Comparison of ENCODE assay signal across 20 mouse cellular contexts in the genomic region with DNA sequence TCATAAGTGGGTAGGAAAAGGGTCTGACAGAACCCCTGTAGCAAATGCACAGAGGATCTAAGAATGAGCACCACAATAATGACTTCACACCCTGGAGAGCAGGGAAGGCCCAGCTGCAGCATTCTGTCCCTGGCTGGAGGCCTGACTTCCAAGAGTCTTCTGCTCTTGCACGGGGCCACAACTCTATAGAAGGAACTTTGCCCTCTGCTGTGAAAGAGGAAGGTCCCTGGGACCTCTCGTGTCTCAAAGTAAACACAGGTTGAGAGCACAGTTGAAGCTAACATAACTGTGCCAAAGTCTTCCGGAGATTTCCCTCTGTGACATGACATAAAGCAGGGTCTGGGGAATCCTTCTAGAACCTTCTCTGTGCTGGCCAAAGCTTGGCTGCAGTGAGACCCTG.
DNase-seq lines count a peak whose midpoint lies in the region; ATAC-seq and TF ChIP-seq lines count a peak whose summit lies in the region.
"Had no signal": no experiment of that assay in that cellular context is flagged by ENCODE, and none has a peak within 500 bp of the region (broad histone marks: within the 10 kb centered on the region; RNA-seq: fewer than 3 reads in every experiment).

No protein-coding gene starts in this region.

- no peaks in the 10 kb centered on the region for H3K36me3 ChIP-seq in heart, embryonic 14.5 days (ENCODE audit: control insufficient read depth, insufficient read depth, low read length)
- no peaks in the 10 kb centered on the region for H3K36me3 ChIP-seq in intestine, embryonic 15.5 days
- H3K36me3 ChIP-seq in hindbrain, embryonic 14.5 days (replicated peaks; ENCODE audit: control insufficient read depth, insufficient read depth): no peaks in the 10 kb centered on the region
- H3K36me3 ChIP-seq: forebrain, embryonic 10.5 days; limb, embryonic 12.5 days; liver, embryonic 13.5 days; midbrain, embryonic 13.5 days had no signal

- 43% methylated on average over 3 of the region's 3 CpGs for WGBS in heart, embryonic 14.5 days
- WGBS in intestine, embryonic 15.5 days: 29% methylated on average over 3 of the region's 3 CpGs
- 75% methylated on average over 3 of the region's 3 CpGs for WGBS in hindbrain, embryonic 14.5 days

- intact Hi-C loops in heart, postnatal 10 days (cut with DNase I): loop anchor here (5.0 kb wide), 1 partner anchor 81 kb away; no protein-coding TSS in a partner anchor

- no peak for TF ChIP-seq CTCF in layer of hippocampus, adult 2 months (conservative IDR thresholded peaks at IDR 0.05)

- no peak overlapping the region for H3K9ac ChIP-seq in heart, embryonic 14.5 days (ENCODE audit: low read length)
- no peak overlapping the region for H3K9ac ChIP-seq in intestine, embryonic 15.5 days
- no peak overlapping the region for H3K9ac ChIP-seq in hindbrain, embryonic 14.5 days
- H3K9ac ChIP-seq: limb, embryonic 12.5 days; liver, embryonic 13.5 days; midbrain, embryonic 13.5 days had no signal

- no peak overlapping the region for H3K4me3 ChIP-seq in heart, embryonic 14.5 days (ENCODE audit: control insufficient read depth in 1 of 2, insufficient read depth in 1 of 2, low read depth in 1 of 2, low read length in 2 of 2)
- H3K4me3 ChIP-seq in layer of hippocampus, adult 2 months: no peak overlapping the region
- no peak overlapping the region for H3K4me3 ChIP-seq in brown adipose tissue, adult 24 weeks (ENCODE audit: insufficient read depth, low read depth, low read length)
- H3K4me3 ChIP-seq in intestine, embryonic 15.5 days (replicated peaks): no peak overlapping the region
- no peak overlapping the region for H3K4me3 ChIP-seq in hindbrain, embryonic 14.5 days (replicated peaks; ENCODE audit: low read length)
- H3K4me3 ChIP-seq: forebrain, embryonic 10.5 days; limb, embryonic 12.5 days; liver, embryonic 13.5 days; megakaryocyte, embryonic 14.5 days; midbrain, embryonic 13.5 days had no signal

- 0 out of 4 replicates have a peak, but pooled peaks cover 0 to 2% of the 10 kb centered on the region in 2 experiments for H3K4me1 ChIP-seq in heart, embryonic 14.5 days (ENCODE audit: control insufficient read depth in 2 of 2, insufficient read depth in 2 of 2, low read length in 2 of 2)
- peaks cover 6% of the 10 kb centered on the region; the same call in 1 of the 2 replicates for H3K4me1 ChIP-seq in brown adipose tissue, adult 24 weeks (ENCODE audit: control insufficient read depth, insufficient read depth, insufficient read length, low read length)
- H3K4me1 ChIP-seq in intestine, embryonic 15.5 days (replicated peaks): no peaks in the 10 kb centered on the region
- H3K4me1 ChIP-seq in hindbrain, embryonic 14.5 days (replicated peaks; ENCODE audit: control insufficient read depth, insufficient read depth, low read length): no peaks in the 10 kb centered on the region
- H3K4me1 ChIP-seq: forebrain, embryonic 10.5 days; limb, embryonic 12.5 days; liver, embryonic 13.5 days; megakaryocyte, embryonic 14.5 days; midbrain, embryonic 13.5 days had no signal

- no peaks in the 10 kb centered on the region for H3K9me3 ChIP-seq in heart, embryonic 14.5 days (ENCODE audit: control insufficient read depth, low read length)
- H3K9me3 ChIP-seq in intestine, embryonic 15.5 days: no peaks in the 10 kb centered on the region
- H3K9me3 ChIP-seq in hindbrain, embryonic 14.5 days (ENCODE audit: control insufficient read depth, low read length): no peaks in the 10 kb centered on the region; the same call in 1 of the 2 replicates
- H3K9me3 ChIP-seq: forebrain, embryonic 10.5 days; limb, embryonic 12.5 days; liver, embryonic 13.5 days; midbrain, embryonic 13.5 days had no signal

- no peaks in the 10 kb centered on the region for H3K27me3 ChIP-seq in heart, embryonic 14.5 days (ENCODE audit: control insufficient read depth, insufficient read depth, low read length)
- H3K27me3 ChIP-seq in intestine, embryonic 15.5 days (replicated peaks): no peaks in the 10 kb centered on the region
- H3K27me3 ChIP-seq in hindbrain, embryonic 14.5 days (ENCODE audit: control insufficient read depth, insufficient read depth, low read length): no peaks in the 10 kb centered on the region
- H3K27me3 ChIP-seq: limb, embryonic 12.5 days; liver, embryonic 13.5 days; megakaryocyte, embryonic 14.5 days; midbrain, embryonic 13.5 days had no signal

- ATAC-seq in heart, embryonic 14.5 days (ENCODE audit: insufficient number of reproducible peaks, insufficient read depth, low FRiP score, low read depth): no peak
- peak; percentile 78 for ATAC-seq in intestine, embryonic 15.5 days
- no peak for ATAC-seq in hindbrain, embryonic 14.5 days (ENCODE audit: low FRiP score)
- ATAC-seq: forebrain, embryonic 16.5 days; hindbrain, embryonic 16.5 days; midbrain, embryonic 13.5 days had no signal

- DNase-seq in heart, postnatal 10 days: no peak
- DNase-seq in layer of hippocampus, adult 2 months (ENCODE audit: low spot score in 2 of 2): no peak
- no peak for DNase-seq in layer of hippocampus, postnatal 14 days (ENCODE audit: low spot score in 2 of 2)
- DNase-seq in hindbrain, embryonic 14.5 days (ENCODE audit: low spot score): no peak
- DNase-seq: cerebellum, adult 18-20 months; cerebellum, postnatal 14 days; gastrocnemius, postnatal 10 days; layer of hippocampus, postnatal 36 days; liver, embryonic 13.5 days; thymus, adult 18-20 months; thymus, postnatal 36 days had no signal

- peak overlapping the region; percentile 53 to 62 for H3K27ac ChIP-seq in heart, embryonic 14.5 days (replicated peaks in 1 of 2; ENCODE audit: control insufficient read depth in 1 of 2, insufficient read depth in 1 of 2, low read depth in 2 of 2, low read length in 2 of 2)
- H3K27ac ChIP-seq in layer of hippocampus, adult 2 months: 0 out of 2 replicates have a peak overlapping the region, but pooled peaks have one; percentile 18
- peak overlapping the region; percentile 55 for H3K27ac ChIP-seq in brown adipose tissue, adult 24 weeks (replicated peaks; ENCODE audit: low read depth, low read length)
- H3K27ac ChIP-seq in intestine, embryonic 15.5 days: no peak overlapping the region
- H3K27ac ChIP-seq in hindbrain, embryonic 14.5 days: no peak overlapping the region
- H3K27ac ChIP-seq: forebrain, embryonic 10.5 days; limb, embryonic 12.5 days; liver, embryonic 13.5 days; midbrain, embryonic 13.5 days had no signal

- H3K4me2 ChIP-seq in heart, embryonic 14.5 days (ENCODE audit: low read length): no peak overlapping the region
- no peak overlapping the region for H3K4me2 ChIP-seq in intestine, embryonic 15.5 days (replicated peaks)
- no peak overlapping the region for H3K4me2 ChIP-seq in hindbrain, embryonic 14.5 days (replicated peaks)
- H3K4me2 ChIP-seq: limb, embryonic 12.5 days; liver, embryonic 13.5 days; midbrain, embryonic 13.5 days had no signal

Comparison
In these comparisons a context has a peak if more than half of its experiments do, and no peak if none do; other contexts are left out.
1. H3K27ac ChIP-seq: peak in heart, embryonic 14.5 days (2 of 2), layer of hippocampus, adult 2 months (single experiment) and brown adipose tissue, adult 24 weeks (single experiment); none in intestine, embryonic 15.5 days (single experiment) and hindbrain, embryonic 14.5 days (single experiment).